Mouse (Mus musculus): ENCODE results near the gene Hoxa7.

- TF ChIP-seq CTCF (IDR thresholded peaks at IDR 0.05; ENCODE audit: borderline replicate concordance, extremely low read depth, insufficient read depth, insufficient read length): no peak
- no peak for TF ChIP-seq POLR2A (IDR thresholded peaks at IDR 0.05; ENCODE audit: borderline replicate concordance, extremely low read depth, insufficient read depth, insufficient read length, poor library complexity, severe bottlenecking)
Measured at GRCm38 (mm10) chr6:52202362-52203120, 19.1 kb downstream of the Hoxa7 start.
